ENCODE assay signal across 10 mouse cellular contexts in genomic region chr3:85841454-85842176, GRCm38 (mm10). TPM values are rescaled to one million over a fixed set of nuclear protein-coding genes. Genes with fewer than 3 reads are reported as not detected.
DNase-seq lines count a peak whose midpoint lies in the region; ATAC-seq and TF ChIP-seq lines count a peak whose summit lies in the region.
"Had no signal": no experiment of that assay in that cellular context is flagged by ENCODE, and none has a peak within 500 bp of the region (broad histone marks: within the 10 kb centered on the region; RNA-seq: fewer than 3 reads in every experiment).

No protein-coding gene starts in this region.

- 22% methylated on average over 2 of the region's 2 CpGs for WGBS in kidney, embryonic 15.5 days
- 30% methylated on average over 2 of the region's 2 CpGs for WGBS in limb, embryonic 11.5 days

- H3K9ac ChIP-seq in kidney, embryonic 15.5 days = no peak overlapping the region
- H3K9ac ChIP-seq in limb, embryonic 11.5 days (ENCODE audit: low read length) = no peak overlapping the region

- ATAC-seq in kidney, embryonic 15.5 days (replicated peaks; ENCODE audit: low FRiP score) = peak; percentile 74
- ATAC-seq in limb, embryonic 11.5 days (ENCODE audit: insufficient number of reproducible peaks, low FRiP score, low TSS enrichment, low read depth) = no peak

- H3K4me2 ChIP-seq in kidney, embryonic 15.5 days = peak overlapping the region; percentile 21; the same call in 1 of the 2 replicates
- no peak overlapping the region for H3K4me2 ChIP-seq in limb, embryonic 11.5 days (ENCODE audit: low read depth, severe bottlenecking)

- no peak overlapping the region for H3K4me3 ChIP-seq in gastrocnemius, adult 2 months
- no peak overlapping the region for H3K4me3 ChIP-seq in kidney, embryonic 15.5 days (replicated peaks)
- no peak overlapping the region for H3K4me3 ChIP-seq in limb, embryonic 11.5 days (ENCODE audit: low read depth, low read length)

- peak overlapping the region; percentile 6; the same call in 1 of the 2 replicates for H3K27ac ChIP-seq in gastrocnemius, adult 2 months
- peak overlapping the region; percentile 83 for H3K27ac ChIP-seq in kidney, embryonic 15.5 days
- peak overlapping the region; percentile 45; the same call in 1 of the 2 replicates for H3K27ac ChIP-seq in limb, embryonic 11.5 days (replicated peaks; ENCODE audit: low read depth, low read length)

- no peaks in the 10 kb centered on the region for H3K9me3 ChIP-seq in kidney, embryonic 15.5 days (replicated peaks)
- H3K9me3 ChIP-seq in limb, embryonic 11.5 days (ENCODE audit: control insufficient read depth, low read length) = no peaks in the 10 kb centered on the region

- H3K27me3 ChIP-seq in kidney, embryonic 15.5 days = no peaks in the 10 kb centered on the region
- H3K27me3 ChIP-seq in limb, embryonic 11.5 days (ENCODE audit: control insufficient read depth, insufficient read depth, low read length) = no peaks in the 10 kb centered on the region

- no peak for TF ChIP-seq CTCF in gastrocnemius, adult 2 months (IDR thresholded peaks at IDR 0.05)

- DNase-seq in gastrocnemius, adult 2 months = no peak
- DNase-seq in gastrocnemius, postnatal 10 days = no peak
- no peak for DNase-seq in kidney, adult 8-10 months
- peak; percentile 24 for DNase-seq in embryo, embryonic 9.5 days (ENCODE audit: extremely low spot score)
- no peak for DNase-seq in limb, embryonic 11.5 days (ENCODE audit: low spot score)
- no peak for DNase-seq in testis, postnatal 10 days (ENCODE audit: low spot score)
- no peak for DNase-seq in thymus, postnatal 36 days
- DNase-seq: adrenal gland, postnatal 36 days; cerebellum, adult 2 months had no signal

- H3K4me1 ChIP-seq in kidney, embryonic 15.5 days = peaks cover 17% of the 10 kb centered on the region
- peaks cover 13% of the 10 kb centered on the region for H3K4me1 ChIP-seq in limb, embryonic 11.5 days (ENCODE audit: control insufficient read depth, insufficient read depth, low read length)

- intact Hi-C loops in gastrocnemius, adult 2 months (cut with DNase I) = no loop called here

- no peaks in the 10 kb centered on the region for H3K36me3 ChIP-seq in kidney, embryonic 15.5 days
- no peaks in the 10 kb centered on the region for H3K36me3 ChIP-seq in limb, embryonic 11.5 days (ENCODE audit: control insufficient read depth, insufficient read depth, low read length)

RNA-seq across cellular contexts. Expression of gene Fam160a1, which starts 24.5 kb away (rescaled TPM):
- total RNA-seq in gastrocnemius, adult 2 months (2021) = 10 to 100 TPM; 54.3 to 56.8 TPM
- total RNA-seq in gastrocnemius, postnatal 10 days (2021) = 10 to 100 TPM; 47.1 to 51.1 TPM
- 5.0 and 5.1 TPM in 2 replicates for polyA plus RNA-seq in kidney, embryonic 15.5 days (2015; fragmentation: Nextera tagmentation; extraction: Ambion mirVana)
- polyA plus RNA-seq in limb, embryonic 11.5 days (2014; fragmentation: Nextera tagmentation; extraction: Ambion mirVana) = 1.7 and 2.1 TPM in 2 replicates

RNA-seq across cellular contexts. Expression of gene Glt28d2, which starts 45.7 kb away (rescaled TPM):
- 1 to 10 TPM; 8.0 to 9.4 TPM for total RNA-seq in gastrocnemius, adult 2 months (2021)
- 1 to 10 TPM; 5.5 to 6.1 TPM for total RNA-seq in gastrocnemius, postnatal 10 days (2021)
- 2.2 and 2.9 TPM in 2 replicates for polyA plus RNA-seq in kidney, embryonic 15.5 days (2015; fragmentation: Nextera tagmentation; extraction: Ambion mirVana)
- 0.75 and 0.84 TPM in 2 replicates for polyA plus RNA-seq in limb, embryonic 11.5 days (2014; fragmentation: Nextera tagmentation; extraction: Ambion mirVana)

RNA-seq across cellular contexts. Expression of gene Gm37240, which starts 45.7 kb away (rescaled TPM):
- total RNA-seq in gastrocnemius, adult 2 months (2021) = 10 to 100 TPM; 34.5 to 37.4 TPM
- 10 to 100 TPM; 28.9 to 37.3 TPM for total RNA-seq in gastrocnemius, postnatal 10 days (2021)
- 8.9 and 9.2 TPM in 2 replicates for polyA plus RNA-seq in kidney, embryonic 15.5 days (2015; fragmentation: Nextera tagmentation; extraction: Ambion mirVana)
- 1.5 and 2.2 TPM in 2 replicates for polyA plus RNA-seq in limb, embryonic 11.5 days (2014; fragmentation: Nextera tagmentation; extraction: Ambion mirVana)

Comparison
In these comparisons a context has a peak if more than half of its experiments do, and no peak if none do; other contexts are left out.
1. H3K27ac ChIP-seq: peak in every context shown above with its lines; median percentile 83 in kidney, embryonic 15.5 days; 45 in limb, embryonic 11.5 days; 6 in gastrocnemius, adult 2 months.